Mouse (Mus musculus) bone marrow, adult 2 months (tissue): Measurements from ENCODE around the gene Gnat3.

Experiments
- CTCF ChIP-seq: fragments of 200-500 bp; IDR thresholded peaks from 2 replicates; pipeline ENCODE4 v1.5.1; 2011; ENCODE audit warnings: low read length, control low read depth; ENCODE audit not compliant: control insufficient read depth, insufficient read depth
- POLR2A ChIP-seq: fragments of 200-500 bp; IDR thresholded peaks from 2 replicates; pipeline ENCODE4 v1.6.1; 2011; ENCODE audit warnings: low read depth, mild to moderate bottlenecking, control low read depth, low read length, borderline replicate concordance; ENCODE audit not compliant: control insufficient read depth

DNA sequence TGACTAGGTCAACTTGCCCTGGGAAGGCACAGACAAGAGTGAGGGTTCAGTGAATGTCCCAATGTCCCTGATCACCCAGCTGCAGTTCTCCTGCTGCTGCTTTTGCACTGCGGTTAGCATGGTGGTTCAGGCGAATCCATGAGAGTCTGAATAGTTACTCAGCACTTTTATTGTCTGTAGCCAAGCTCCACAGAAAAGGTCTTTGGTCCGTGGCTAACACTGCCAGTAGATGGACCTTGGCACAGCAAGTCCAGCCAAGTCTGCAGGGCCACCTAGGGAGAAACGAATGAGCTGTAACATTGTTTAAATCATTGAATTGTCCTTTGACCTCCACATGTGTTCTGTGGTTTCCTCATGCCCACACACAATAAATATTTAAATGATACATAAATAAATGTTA is 33.9 kb upstream of the Gnat3 start:
- TF ChIP-seq POLR2A (no peak), CTCF (no peak)
